Mouse (Mus musculus) cerebellum, adult 11 months (tissue): ENCODE measurements at regions not wholly inside any gene's neighbourhood (a gene's known extent, or its start where the extent isn't known, plus 50 kb on each side); places are given as distances from the start of the nearest gene placed in this dataset.

ENCODE experiments used
- DNase-seq: peaks from one replicate; pipeline ENCODE4 v3.0.0; 2022

- DNase-seq: no peak
Measured at GRCm38 (mm10) chr10:65244527-65244926, 1154.5 kb upstream of the Lrrtm3 start.

DNA sequence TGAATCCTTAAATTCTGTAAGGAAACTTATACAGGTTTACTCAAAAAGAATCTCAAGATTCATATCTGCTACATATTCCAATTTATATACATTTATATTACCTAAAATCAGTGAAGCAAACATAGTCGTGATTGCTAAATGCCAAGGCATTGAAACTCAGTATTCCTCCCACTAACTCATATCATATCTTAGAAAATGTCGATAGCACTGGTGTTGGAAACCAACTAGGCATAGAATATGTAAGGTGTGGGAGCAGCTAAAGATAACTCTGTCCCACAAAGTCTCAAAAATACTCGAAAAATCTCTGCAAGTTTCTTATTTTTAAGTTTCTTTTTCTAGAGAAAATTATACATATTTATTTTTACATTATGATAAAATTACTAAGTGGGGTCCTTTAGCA is 1134.1 kb upstream of the Lrrtm3 start:
- DNase-seq: no peak

GRCm38 (mm10) chr10:65221181-65221580 is 1131.1 kb upstream of the Lrrtm3 start:
- no peak for DNase-seq

DNA sequence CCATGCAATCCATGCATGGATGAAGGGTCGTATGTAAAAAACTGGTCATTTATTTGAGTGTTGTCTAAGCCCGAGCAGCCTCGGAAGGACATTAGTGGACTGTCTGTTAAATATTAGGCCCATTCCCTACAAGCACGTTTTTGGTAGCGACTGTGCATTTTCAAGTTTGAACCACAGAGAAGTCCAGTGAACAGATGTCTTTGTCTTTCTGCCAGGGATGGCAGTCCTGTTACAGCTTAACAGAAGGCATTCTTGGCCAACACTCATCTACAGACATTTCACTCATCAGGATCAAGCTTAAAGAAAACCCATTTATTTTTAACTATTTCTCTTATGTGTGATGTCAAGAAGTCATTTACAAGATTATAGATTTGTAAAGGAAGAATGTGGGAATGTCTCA is 1129.2 kb upstream of the Lrrtm3 start:
- peak; percentile 2 for DNase-seq

DNA sequence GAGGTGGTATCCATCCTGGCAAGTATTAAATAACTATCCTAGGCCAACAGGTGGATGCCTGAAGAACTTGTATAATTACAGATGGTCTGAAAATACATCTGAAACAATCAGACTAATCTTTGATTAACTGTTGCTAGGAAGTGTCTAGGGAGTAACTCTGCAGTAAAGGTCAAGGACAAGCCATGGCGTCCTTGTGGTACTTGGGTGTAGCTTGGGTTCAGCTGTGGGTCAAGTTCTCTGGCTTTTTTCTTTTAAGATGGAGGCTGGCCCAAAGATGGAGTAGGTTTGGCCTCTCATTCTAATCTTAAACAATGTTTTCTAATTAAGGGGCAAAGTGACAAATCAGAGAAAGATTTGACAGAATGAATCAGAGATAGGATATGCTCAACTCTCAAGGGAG is 1126.1 kb upstream of the Lrrtm3 start:
- DNase-seq: no peak

DNA sequence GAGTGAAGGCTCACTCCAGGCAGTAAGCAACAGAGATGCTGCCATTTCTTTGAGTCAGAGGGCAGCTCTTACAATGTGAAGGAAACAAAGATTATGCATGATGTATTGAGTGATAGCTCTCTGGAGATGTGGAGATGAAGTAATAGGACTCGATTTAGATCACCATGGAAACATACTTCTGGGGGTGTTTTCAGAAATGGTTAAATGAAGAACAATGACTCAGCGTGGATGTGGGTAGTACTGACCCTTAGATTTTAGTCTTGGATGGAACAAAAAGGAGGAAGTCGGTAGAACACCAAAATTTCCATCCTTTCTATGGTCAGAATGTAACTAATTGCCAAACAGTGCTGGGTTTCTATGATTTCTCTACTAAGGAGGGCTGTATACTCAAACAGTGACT is 1125.1 kb upstream of the Lrrtm3 start:
- DNase-seq: no peak

GRCm38 (mm10) chr10:65183659-65184058 is 1093.6 kb upstream of the Lrrtm3 start:
- no peak for DNase-seq

- no peak for DNase-seq
Measured at GRCm38 (mm10) chr10:65182597-65182996, 1092.5 kb upstream of the Lrrtm3 start.

GRCm38 (mm10) chr10:65179101-65179500 is 1089.0 kb upstream of the Lrrtm3 start:
- no peak for DNase-seq

- no peak for DNase-seq
Measured at GRCm38 (mm10) chr10:65154131-65154530, 1064.1 kb upstream of the Lrrtm3 start.

DNA sequence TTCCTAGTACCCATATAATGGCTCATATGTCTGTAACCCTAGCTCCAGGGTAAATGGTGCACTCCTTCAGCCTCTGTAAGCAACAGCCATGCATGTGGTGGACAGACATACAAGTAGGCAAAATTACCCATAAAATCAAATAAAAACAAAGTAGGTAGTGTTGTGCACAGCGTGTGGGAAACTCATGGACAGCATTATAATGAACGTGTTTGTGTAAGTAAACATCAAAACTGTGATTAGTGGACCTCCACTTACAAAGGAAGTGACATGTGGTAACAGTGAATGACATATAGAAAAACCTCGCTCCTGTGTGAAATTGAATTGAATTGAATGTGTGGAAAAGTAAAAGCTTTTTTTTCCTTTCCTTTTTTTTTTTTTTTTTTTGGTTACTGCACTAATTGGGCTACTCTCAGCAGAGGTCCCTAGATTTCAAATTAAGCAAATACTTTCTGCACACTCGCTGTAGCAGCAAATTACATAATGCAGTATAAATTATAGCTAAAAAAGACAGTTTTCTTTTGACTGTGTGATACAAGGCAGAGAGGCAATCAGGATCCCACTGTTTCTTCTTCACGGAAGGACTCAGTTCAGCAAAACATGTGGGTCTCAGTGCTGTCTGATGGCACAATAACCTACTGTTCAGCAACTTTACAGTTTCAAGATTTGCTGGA is 1035.0 kb upstream of the Lrrtm3 start:
- DNase-seq: no peak

GRCm38 (mm10) chr10:65118212-65118611 is 1028.1 kb upstream of the Lrrtm3 start:
- no peak for DNase-seq

DNA sequence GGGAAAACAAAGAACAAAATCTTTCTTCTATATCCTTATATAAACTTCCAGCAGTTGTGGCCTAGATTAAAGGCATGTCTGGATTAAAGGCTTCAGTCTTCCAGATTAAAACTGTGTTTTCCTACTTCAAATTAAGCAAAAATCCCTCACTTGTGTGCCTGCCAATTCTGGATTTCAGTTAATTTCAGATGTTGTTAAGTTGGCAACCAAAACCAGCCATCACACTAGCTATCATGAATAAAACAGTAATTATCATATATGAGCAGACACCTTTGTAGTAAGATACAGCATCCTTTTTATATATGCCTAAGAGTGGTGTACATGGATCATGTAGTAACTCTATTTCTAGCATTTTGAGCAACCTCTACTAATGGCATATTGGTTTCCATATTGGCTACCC is 1024.5 kb upstream of the Lrrtm3 start:
- DNase-seq: no peak

DNA sequence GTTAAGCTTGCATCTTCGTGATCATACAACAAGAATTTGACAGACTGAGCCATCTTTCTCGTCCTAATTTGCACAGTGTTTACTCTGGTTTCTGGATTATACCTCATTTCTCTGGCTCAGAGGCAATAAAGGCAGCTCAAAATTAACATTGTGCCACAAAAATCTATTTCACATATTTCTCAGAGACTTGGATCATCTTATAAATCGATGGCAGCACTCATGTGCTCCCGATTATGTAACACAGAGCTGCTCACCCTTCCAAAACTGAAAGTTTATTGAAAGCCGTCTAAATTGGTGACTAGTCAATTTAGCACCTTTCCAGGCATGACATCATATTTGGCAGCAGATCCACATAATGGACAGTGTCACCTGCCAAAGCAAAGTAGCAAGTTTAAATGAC is 1020.7 kb upstream of the Lrrtm3 start:
- no peak for DNase-seq

DNA sequence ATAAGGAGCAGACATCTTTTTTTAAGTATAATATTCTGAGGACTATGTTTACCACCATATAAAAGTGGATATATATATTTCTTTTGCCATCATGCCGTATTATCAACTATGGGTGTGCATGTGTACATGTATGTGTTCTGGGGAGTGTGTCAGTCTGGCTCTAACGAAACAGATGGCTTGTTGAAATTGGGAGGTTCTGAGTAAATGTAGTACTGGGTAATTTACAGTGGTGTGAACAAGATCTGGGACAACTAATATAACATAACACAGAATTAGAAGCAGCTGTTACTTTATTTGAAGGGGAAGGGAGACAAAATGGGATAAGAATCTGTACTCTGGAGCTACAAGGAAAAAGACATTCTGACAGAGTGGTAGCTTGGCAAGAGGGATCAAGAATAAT is 1017.3 kb upstream of the Lrrtm3 start:
- no peak for DNase-seq

DNA sequence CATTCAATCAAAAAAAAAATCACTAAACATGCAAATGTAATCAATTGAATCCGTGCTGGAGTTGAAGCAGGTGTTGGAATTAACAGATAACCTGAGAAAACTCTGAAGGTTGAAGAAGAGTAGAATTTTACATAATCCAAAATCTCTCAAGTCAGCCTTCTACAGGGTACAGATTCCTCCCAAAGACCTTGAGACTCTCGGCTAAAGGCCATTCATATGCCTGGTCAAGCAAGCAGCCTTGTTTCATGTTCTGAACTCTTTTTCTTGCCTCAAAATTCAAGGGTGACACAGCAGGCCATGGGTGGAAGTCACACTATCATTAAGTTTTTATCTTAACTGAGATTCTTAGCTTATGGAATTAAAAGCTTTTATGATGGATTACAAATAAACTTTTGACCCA is 994.4 kb upstream of the Lrrtm3 start:
- DNase-seq: no peak

DNA sequence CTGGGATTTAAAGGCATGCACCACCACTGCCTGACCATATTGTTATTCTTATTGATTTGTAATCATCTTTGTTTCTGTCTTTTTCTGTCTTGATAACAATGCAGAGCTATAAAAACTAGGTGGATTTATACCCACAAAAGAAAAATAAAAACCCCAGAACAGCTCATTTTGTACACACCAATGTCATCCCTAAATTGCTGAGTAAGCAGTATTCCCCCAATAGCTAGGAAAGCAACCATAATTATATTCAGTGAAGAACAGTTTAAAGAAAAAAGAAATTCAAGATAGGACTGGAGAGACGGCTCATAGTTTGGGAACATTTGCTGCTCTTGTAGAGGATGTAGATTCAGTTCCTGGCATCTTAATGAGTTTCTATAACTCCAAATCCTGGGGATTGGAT is 991.6 kb upstream of the Lrrtm3 start:
- DNase-seq: no peak

DNA sequence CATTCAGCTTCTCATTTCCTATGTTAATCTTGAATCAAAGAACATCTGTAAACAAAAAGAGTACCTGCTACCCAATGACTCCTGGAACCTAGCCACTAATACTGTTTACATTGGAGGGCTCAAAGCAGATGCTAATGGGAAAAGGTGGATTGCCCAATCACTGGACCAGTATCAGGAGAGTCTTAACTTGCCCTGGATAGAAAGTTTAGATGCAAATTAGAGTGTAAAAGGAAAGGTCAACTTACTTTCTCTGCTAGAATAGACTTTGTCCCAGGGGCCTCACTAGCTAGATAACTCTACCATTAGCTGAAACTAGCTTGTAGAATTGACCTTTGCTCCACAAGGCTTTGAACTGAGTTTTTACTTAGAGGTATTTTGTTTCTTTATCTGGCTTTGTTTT is 968.0 kb upstream of the Lrrtm3 start:
- DNase-seq: no peak
